In genomic region chr10:95142844-95143435, GRCm38 (mm10) we compare ENCODE assay signal across 8 mouse cellular contexts.
DNase-seq lines count a peak whose midpoint lies in the region; ATAC-seq and TF ChIP-seq lines count a peak whose summit lies in the region.

No protein-coding gene starts in this region.

- TF ChIP-seq CTCF in thymus, adult 2 months (IDR thresholded peaks at IDR 0.05; ENCODE audit: borderline replicate concordance, control insufficient read depth, extremely low read depth, insufficient read depth, low read length, poor library complexity): no peak
- TF ChIP-seq CTCF in heart, postnatal 0 days (IDR thresholded peaks at IDR 0.05; ENCODE audit: low read depth): no peak
- TF ChIP-seq CTCF in liver, adult 2 months (IDR thresholded peaks at IDR 0.05; ENCODE audit: low read depth, low read length): no peak

- no peak overlapping the region for H3K4me2 ChIP-seq in forebrain, embryonic 16.5 days (ENCODE audit: low read length)
- H3K4me2 ChIP-seq in heart, postnatal 0 days (ENCODE audit: low read depth, low read length): peak overlapping the region; percentile 4; the same call in 1 of the 2 replicates
- peak overlapping the region; percentile 20 for H3K4me2 ChIP-seq in neural tube, embryonic 13.5 days

- no peaks in the 10 kb centered on the region for H3K9me3 ChIP-seq in forebrain, embryonic 16.5 days (ENCODE audit: control insufficient read depth, low read length)
- no peaks in the 10 kb centered on the region for H3K9me3 ChIP-seq in heart, postnatal 0 days (replicated peaks; ENCODE audit: control insufficient read depth, low read length)
- no peaks in the 10 kb centered on the region for H3K9me3 ChIP-seq in neural tube, embryonic 13.5 days

- no peaks in the 10 kb centered on the region for H3K79me2 ChIP-seq in liver, adult 2 months (ENCODE audit: control insufficient read depth, insufficient read depth, low read length)

- H3K4me3 ChIP-seq in thymus, adult 2 months (ENCODE audit: control insufficient read depth, insufficient read depth, low read length): no peak overlapping the region
- H3K4me3 ChIP-seq in forebrain, embryonic 16.5 days (replicated peaks; ENCODE audit: low read length): no peak overlapping the region
- no peak overlapping the region for H3K4me3 ChIP-seq in heart, postnatal 0 days (ENCODE audit: low read depth, low read length)
- no peak overlapping the region for H3K4me3 ChIP-seq in liver, adult 2 months (ENCODE audit: insufficient read depth, low read depth, low read length)
- H3K4me3 ChIP-seq in neural tube, embryonic 13.5 days: no peak overlapping the region

- ATAC-seq in forebrain, embryonic 16.5 days: peak; percentile 68
- peak; percentile 95 for ATAC-seq in heart, postnatal 0 days (ENCODE audit: insufficient read depth, low read depth)
- ATAC-seq in neural tube, embryonic 13.5 days (ENCODE audit: low read depth): peak; percentile 82

- DNase-seq in thymus, postnatal 0 days (ENCODE audit: low spot score): peak; percentile 14
- DNase-seq in thymus, adult 2 months: no peak
- peak; percentile 96 for DNase-seq in heart, postnatal 0 days (ENCODE audit: low spot score)
- DNase-seq in kidney, postnatal 10 days: peak; percentile 92
- peak; percentile 78 for DNase-seq in liver, adult 2 months (ENCODE audit: extremely low read depth, low read depth, low spot score)
- DNase-seq in urinary bladder, postnatal 4 days (ENCODE audit: low spot score in 2 of 2): peak; percentile 61 to 67

- peak; percentile 99 for TF ChIP-seq EP300 in heart, postnatal 0 days (IDR thresholded peaks at IDR 0.05; ENCODE audit: low read depth)

- 0 out of 2 replicates have a peak, but pooled peaks cover 5% of the 10 kb centered on the region for H3K4me1 ChIP-seq in thymus, adult 2 months (replicated peaks; ENCODE audit: control insufficient read depth, insufficient read depth, low read length)
- H3K4me1 ChIP-seq in forebrain, embryonic 16.5 days (replicated peaks; ENCODE audit: control insufficient read depth, insufficient read depth, low read length): peaks cover 51% of the 10 kb centered on the region
- peaks cover 70% of the 10 kb centered on the region for H3K4me1 ChIP-seq in heart, postnatal 0 days (ENCODE audit: control insufficient read depth, insufficient read depth)
- H3K4me1 ChIP-seq in liver, adult 2 months (ENCODE audit: control insufficient read depth, insufficient read depth, low read length): peaks cover 37% of the 10 kb centered on the region
- H3K4me1 ChIP-seq in neural tube, embryonic 13.5 days (replicated peaks): peaks cover 54% of the 10 kb centered on the region

- TF ChIP-seq POLR2A in thymus, adult 2 months (IDR thresholded peaks at IDR 0.05; ENCODE audit: control insufficient read depth, extremely low read depth, insufficient read depth, low read length, poor library complexity): no peak
- no peak for TF ChIP-seq POLR2A in liver, adult 2 months (IDR thresholded peaks at IDR 0.05; ENCODE audit: extremely low read depth, insufficient read depth, low read length)

- 18% methylated on average over 11 of the region's 11 CpGs for WGBS in thymus, adult 2 months
- 12% methylated on average over 11 of the region's 11 CpGs for WGBS in forebrain, embryonic 16.5 days
- 1% methylated on average over 11 of the region's 11 CpGs for WGBS in heart, postnatal 0 days
- 4% methylated on average over 11 of the region's 11 CpGs for WGBS in liver, adult 2 months
- WGBS in neural tube, embryonic 13.5 days: 13% methylated on average over 11 of the region's 11 CpGs

- no peak overlapping the region for H3K27ac ChIP-seq in thymus, adult 2 months (ENCODE audit: control insufficient read depth, insufficient read depth, low read length)
- H3K27ac ChIP-seq in forebrain, embryonic 16.5 days (ENCODE audit: low read length): peak overlapping the region; percentile 26
- peak overlapping the region; percentile 87 for H3K27ac ChIP-seq in heart, postnatal 0 days (ENCODE audit: low read depth)
- peak overlapping the region; percentile 55 for H3K27ac ChIP-seq in liver, adult 2 months (replicated peaks; ENCODE audit: insufficient read depth, low read depth, low read length)
- peak overlapping the region; percentile 87 for H3K27ac ChIP-seq in neural tube, embryonic 13.5 days (replicated peaks)

- no peaks in the 10 kb centered on the region for H3K27me3 ChIP-seq in thymus, adult 2 months (ENCODE audit: control insufficient read depth, insufficient read depth, low read length)
- H3K27me3 ChIP-seq in forebrain, embryonic 16.5 days (replicated peaks; ENCODE audit: control insufficient read depth, insufficient read depth, low read length): no peaks in the 10 kb centered on the region
- no peaks in the 10 kb centered on the region for H3K27me3 ChIP-seq in heart, postnatal 0 days (ENCODE audit: control insufficient read depth, insufficient read depth, low read length)
- no peaks in the 10 kb centered on the region for H3K27me3 ChIP-seq in liver, adult 2 months (ENCODE audit: control insufficient read depth, insufficient read depth, low read length)
- H3K27me3 ChIP-seq in neural tube, embryonic 13.5 days: no peaks in the 10 kb centered on the region

- H3K36me3 ChIP-seq in thymus, adult 2 months (ENCODE audit: control insufficient read depth, insufficient read depth, low read length): no peaks in the 10 kb centered on the region
- no peaks in the 10 kb centered on the region for H3K36me3 ChIP-seq in forebrain, embryonic 16.5 days (ENCODE audit: control insufficient read depth, insufficient read depth)
- H3K36me3 ChIP-seq in heart, postnatal 0 days (replicated peaks; ENCODE audit: control insufficient read depth, insufficient read depth, low read length): no peaks in the 10 kb centered on the region
- H3K36me3 ChIP-seq in liver, adult 2 months (ENCODE audit: control insufficient read depth, insufficient read depth, low read length): no peaks in the 10 kb centered on the region
- H3K36me3 ChIP-seq in neural tube, embryonic 13.5 days: no peaks in the 10 kb centered on the region

- no peak overlapping the region for H3K9ac ChIP-seq in forebrain, embryonic 16.5 days (replicated peaks; ENCODE audit: low read depth, low read length)
- H3K9ac ChIP-seq in heart, postnatal 0 days (replicated peaks; ENCODE audit: low read depth, low read length): no peak overlapping the region; the same call in 1 of the 2 replicates
- peak overlapping the region; percentile 33; the same call in 1 of the 2 replicates for H3K9ac ChIP-seq in liver, adult 2 months (ENCODE audit: low read depth, low read length)
- H3K9ac ChIP-seq in neural tube, embryonic 13.5 days: 0 out of 2 replicates have a peak overlapping the region, but pooled peaks have one; percentile 49

Comparison
In these comparisons a context has a peak if more than half of its experiments do, and no peak if none do; other contexts are left out.
1. H3K9ac ChIP-seq: peak in liver, adult 2 months (single experiment) and neural tube, embryonic 13.5 days (single experiment); none in forebrain, embryonic 16.5 days (single experiment) and heart, postnatal 0 days (single experiment).
2. Peak in every context shown above with its lines, with median percentiles within 50 percentile points of each other: ATAC-seq.